Mouse (Mus musculus) intestine, embryonic 16.5 days (tissue): ENCODE measurements around the gene Psph. TPM values are rescaled to one million over a fixed set of nuclear protein-coding genes. Genes with fewer than 3 reads are reported as not detected.

Experiments used
- ATAC-seq: fragments of 200-750 bp; cut with Nextera tagmentation; 2 replicates; pipeline ENCODE4 v1.8.0; 2017; ENCODE audit warnings: moderate TSS enrichment, moderate library complexity
- H3K27ac ChIP-seq: fragments of 300-500 bp; sonication (generic); 2 replicates; pipeline ENCODE4 v1.5.1; 2014; ENCODE audit warnings: mild to moderate bottlenecking, low read length
- H3K27me3 ChIP-seq: fragments of 300-500 bp; sonication (generic); replicated peaks from 2 replicates; pipeline ENCODE4 v1.6.1; 2014; ENCODE audit warnings: low read length, control low read depth, mixed read lengths; ENCODE audit not compliant: control insufficient read depth, insufficient read depth
- H3K36me3 ChIP-seq: fragments of 300-500 bp; sonication (generic); 2 replicates; pipeline ENCODE4 v1.6.1; 2014; ENCODE audit warnings: low read length, control low read depth; ENCODE audit not compliant: control insufficient read depth, insufficient read depth
- H3K4me1 ChIP-seq: fragments of 300-500 bp; sonication (generic); 2 replicates; pipeline ENCODE4 v1.6.1; 2014; ENCODE audit warnings: low read length, control low read depth, mixed read lengths; ENCODE audit not compliant: control insufficient read depth, insufficient read depth
- H3K4me2 ChIP-seq: fragments of 300-500 bp; sonication (generic); 2 replicates; pipeline ENCODE4 v1.6.1; 2014; ENCODE audit warnings: low read depth, low read length, control low read depth
- H3K4me3 ChIP-seq: fragments of 300-500 bp; sonication (generic); 2 replicates; pipeline ENCODE4 v1.5.1; 2014; ENCODE audit warnings: mild to moderate bottlenecking, low read length
- H3K9ac ChIP-seq: fragments of 300-500 bp; sonication (generic); 2 replicates; pipeline ENCODE4 v1.6.1; 2014; ENCODE audit warnings: low read depth, low read length
- H3K9me3 ChIP-seq: fragments of 300-500 bp; sonication (generic); 2 replicates; pipeline ENCODE4 v1.6.1; 2016; ENCODE audit warnings: low read length, control low read depth; ENCODE audit not compliant: control insufficient read depth
- WGBS: fragments of 180-500 bp; shearing (Covaris S2); extraction: QIAGEN DNeasy Blood & Tissue Kit; methylation state at CpG from one replicate; pipeline ENCODE4 v1.1.7; 2014; 5-methylcytosine and 5-hydroxymethylcytosine counted together
- polyA plus RNA-seq: library from polyadenylated mRNA; unstranded; fragments of >200 nt; fragmentation: Nextera tagmentation; extraction: Ambion mirVana; gene quantifications from 2 replicates; pipeline ENCODE4 v1.2.1, GENCODE M21; 2015

The Psph gene
- polyA plus RNA-seq, 1 experiment from 2014 or later = 57.1 TPM

DNA sequence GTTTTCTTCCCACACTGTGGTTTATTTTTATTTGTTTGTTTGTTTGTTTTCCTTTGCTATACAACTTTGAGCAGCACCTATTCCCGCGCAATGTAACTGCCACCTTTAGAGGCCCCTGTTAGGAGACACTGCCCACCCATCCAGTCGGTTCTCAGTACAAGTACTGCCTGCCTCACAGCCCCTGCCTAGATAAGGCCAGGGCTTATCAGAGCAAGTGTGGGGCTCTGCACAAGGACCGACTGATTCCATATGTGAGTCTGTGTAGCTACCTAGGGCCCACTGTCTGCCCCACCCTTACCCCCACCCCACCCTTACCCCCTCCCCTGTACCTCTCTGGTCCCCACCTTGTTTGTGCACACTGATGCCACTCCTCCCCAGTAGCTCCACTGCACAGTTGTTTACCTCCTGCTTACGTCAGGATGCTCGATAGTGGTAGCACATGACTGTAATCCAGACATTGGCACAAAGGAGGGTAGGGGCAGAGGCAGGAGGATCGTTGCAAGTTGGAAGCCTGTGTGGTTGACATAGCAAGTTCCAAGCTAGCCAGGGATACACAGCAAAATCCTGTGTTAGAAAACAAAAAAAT lies 44.3 kb downstream of the Psph start:
- 59% methylated on average over 7 of the region's 7 CpGs for WGBS
- Histone ChIP-seq H3K4me1 (no peaks in the 10 kb centered on the region; the same call in 1 of the 2 replicates), H3K36me3 (peaks cover 17% of the 10 kb centered on the region), H3K27ac (0 out of 2 replicates have a peak overlapping the region, but pooled peaks have one; percentile 59), H3K4me2 (no peak overlapping the region), H3K9ac (no peak overlapping the region), H3K9me3 (no peaks in the 10 kb centered on the region), H3K4me3 (no peak overlapping the region), H3K27me3 (no peaks in the 10 kb centered on the region)
- ATAC-seq = peak; percentile 87

DNA sequence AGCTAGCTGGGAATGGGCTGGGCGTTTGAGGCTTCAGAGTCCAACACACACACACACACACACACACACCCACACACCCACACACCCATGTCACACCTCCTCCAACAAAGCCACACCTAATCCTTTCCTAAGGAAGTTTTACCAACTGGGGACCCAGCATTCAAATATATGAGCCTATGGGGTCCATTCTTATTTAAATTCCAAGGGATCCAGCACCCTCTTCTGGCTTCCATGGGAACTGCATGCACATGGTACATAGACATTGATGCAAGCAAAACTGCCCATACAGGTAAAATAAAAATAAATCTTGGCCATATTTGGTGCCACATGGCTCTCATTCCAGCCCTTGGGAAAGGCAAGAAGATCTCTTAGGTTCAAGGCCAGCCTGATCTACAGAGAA lies 46.3 kb downstream of the Psph start:
- 100% methylated on average over 1 of the region's 1 CpGs for WGBS
- no peaks in the 10 kb centered on the region; the same call in 1 of the 2 replicates for H3K4me1 ChIP-seq
- H3K27ac ChIP-seq = no peak overlapping the region
- no peaks in the 10 kb centered on the region for H3K9me3 ChIP-seq
- no peak overlapping the region for H3K4me2 ChIP-seq
- no peak overlapping the region for H3K9ac ChIP-seq
- no peak for ATAC-seq
- H3K4me3 ChIP-seq = no peak overlapping the region
- H3K27me3 ChIP-seq = no peaks in the 10 kb centered on the region
- peaks cover 17% of the 10 kb centered on the region for H3K36me3 ChIP-seq

DNA sequence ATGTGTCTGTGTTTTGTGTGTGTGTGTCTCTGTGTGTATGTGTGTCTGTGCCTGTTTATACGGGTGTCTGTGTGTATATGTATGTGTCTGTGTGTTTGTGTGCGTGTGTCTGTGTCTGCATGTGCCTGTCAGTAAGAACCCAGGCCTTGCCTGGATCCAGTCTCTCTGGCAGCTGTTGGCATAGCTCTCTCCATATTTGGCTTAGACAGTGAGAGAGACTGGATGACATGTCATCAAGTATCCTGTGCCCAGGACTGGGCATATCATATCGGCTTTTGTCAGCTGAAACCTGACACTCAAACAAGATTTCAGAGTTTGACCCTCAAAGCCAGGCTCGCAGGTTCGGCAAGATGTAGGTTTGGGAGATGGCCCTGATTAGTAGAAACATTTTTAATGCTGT lies 56.2 kb downstream of the Psph start:
- Histone ChIP-seq H3K27me3 (no peaks in the 10 kb centered on the region), H3K27ac (no peak overlapping the region), H3K9me3 (no peaks in the 10 kb centered on the region), H3K4me2 (no peak overlapping the region), H3K36me3 (no peaks in the 10 kb centered on the region), H3K4me3 (no peak overlapping the region), H3K4me1 (peaks cover 29% of the 10 kb centered on the region), H3K9ac (no peak overlapping the region)
- no peak for ATAC-seq
- 54% methylated on average over 5 of the region's 5 CpGs for WGBS

DNA sequence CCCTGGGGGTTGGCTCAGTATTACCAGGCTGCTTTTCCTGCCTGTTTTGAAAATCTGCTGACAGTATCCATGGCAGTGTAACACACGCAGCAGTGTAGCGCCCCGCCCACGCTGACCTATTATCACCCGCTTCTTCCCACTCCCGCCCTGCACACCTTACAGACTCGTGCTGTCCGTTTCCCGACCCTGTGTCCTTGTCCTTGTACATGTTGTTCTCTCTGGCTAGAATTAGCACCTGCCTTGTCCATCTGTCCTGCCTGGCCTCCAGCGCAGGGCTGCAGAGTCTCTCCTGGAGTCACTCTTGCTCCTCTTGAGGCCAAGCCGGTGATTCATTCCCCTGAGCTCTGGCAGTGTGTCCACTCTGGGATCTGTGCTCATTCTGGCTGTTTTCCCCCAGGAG lies 56.9 kb downstream of the Psph start:
- peak overlapping the region; percentile 76 for H3K27ac ChIP-seq
- peak; percentile 76 for ATAC-seq
- H3K36me3 ChIP-seq = no peaks in the 10 kb centered on the region
- H3K27me3 ChIP-seq = no peaks in the 10 kb centered on the region
- H3K4me1 ChIP-seq = peaks cover 29% of the 10 kb centered on the region
- 0 out of 2 replicates have a peak overlapping the region, but pooled peaks have one; percentile 40 for H3K9ac ChIP-seq
- WGBS = 58% methylated on average over 11 of the region's 11 CpGs
- H3K4me3 ChIP-seq = no peak overlapping the region
- no peaks in the 10 kb centered on the region for H3K9me3 ChIP-seq
- peak overlapping the region; percentile 30; the same call in 1 of the 2 replicates for H3K4me2 ChIP-seq

DNA sequence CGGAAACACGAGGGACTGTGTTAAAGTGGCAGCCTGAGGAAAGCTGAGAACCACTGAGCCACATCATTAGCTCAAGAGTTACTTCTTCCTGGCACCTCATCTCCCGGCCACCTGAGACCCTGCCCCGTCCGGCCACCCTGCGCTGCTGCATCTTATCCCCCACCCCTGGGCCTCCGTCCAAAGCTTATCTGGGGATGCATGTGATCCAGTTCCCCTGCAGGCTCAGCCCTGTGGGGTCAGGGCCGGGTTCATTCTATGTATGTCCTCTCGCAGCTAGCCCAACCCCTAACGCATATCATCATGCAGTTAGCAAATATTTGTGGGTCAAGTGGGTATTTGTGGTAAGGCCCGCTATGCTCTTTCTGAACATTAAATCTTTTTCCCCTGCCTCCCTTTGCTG lies 58.0 kb downstream of the Psph start:
- Histone ChIP-seq H3K4me2 (no peak overlapping the region), H3K4me1 (peaks cover 29% of the 10 kb centered on the region), H3K27me3 (no peaks in the 10 kb centered on the region), H3K4me3 (no peak overlapping the region), H3K36me3 (no peaks in the 10 kb centered on the region), H3K9ac (peak overlapping the region; percentile 45; the same call in 1 of the 2 replicates), H3K9me3 (no peaks in the 10 kb centered on the region), H3K27ac (peak overlapping the region; percentile 76)
- ATAC-seq = no peak
- WGBS = 35% methylated on average over 11 of the region's 11 CpGs

DNA sequence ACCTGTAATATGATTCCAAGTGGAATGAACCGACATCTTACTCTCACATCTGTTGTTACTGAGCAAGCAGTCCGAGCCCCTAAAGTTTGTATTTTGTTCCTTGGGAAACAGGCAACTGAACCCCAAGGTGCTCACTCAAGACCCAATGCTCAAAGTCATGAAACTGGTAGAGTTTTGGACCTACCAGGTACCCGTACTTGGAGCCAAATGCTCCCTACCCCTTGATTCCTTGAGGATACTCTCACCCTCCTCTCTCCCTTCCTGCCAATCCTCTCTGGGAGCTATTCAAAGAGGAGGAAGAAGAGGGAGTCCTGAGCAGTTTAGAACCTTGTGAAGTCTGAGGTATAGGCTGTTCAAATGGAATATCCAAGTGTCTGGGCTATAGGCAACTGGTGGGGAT lies 60.5 kb downstream of the Psph start:
- no peak overlapping the region for H3K9ac ChIP-seq
- WGBS = 84% methylated on average over 3 of the region's 3 CpGs
- no peak for ATAC-seq
- no peaks in the 10 kb centered on the region for H3K9me3 ChIP-seq
- no peaks in the 10 kb centered on the region for H3K36me3 ChIP-seq
- 0 out of 2 replicates have a peak overlapping the region, but pooled peaks have one; percentile 57 for H3K27ac ChIP-seq
- no peaks in the 10 kb centered on the region for H3K27me3 ChIP-seq
- H3K4me3 ChIP-seq = no peak overlapping the region
- peak overlapping the region; percentile 54 for H3K4me2 ChIP-seq
- H3K4me1 ChIP-seq = peaks cover 29% of the 10 kb centered on the region

DNA sequence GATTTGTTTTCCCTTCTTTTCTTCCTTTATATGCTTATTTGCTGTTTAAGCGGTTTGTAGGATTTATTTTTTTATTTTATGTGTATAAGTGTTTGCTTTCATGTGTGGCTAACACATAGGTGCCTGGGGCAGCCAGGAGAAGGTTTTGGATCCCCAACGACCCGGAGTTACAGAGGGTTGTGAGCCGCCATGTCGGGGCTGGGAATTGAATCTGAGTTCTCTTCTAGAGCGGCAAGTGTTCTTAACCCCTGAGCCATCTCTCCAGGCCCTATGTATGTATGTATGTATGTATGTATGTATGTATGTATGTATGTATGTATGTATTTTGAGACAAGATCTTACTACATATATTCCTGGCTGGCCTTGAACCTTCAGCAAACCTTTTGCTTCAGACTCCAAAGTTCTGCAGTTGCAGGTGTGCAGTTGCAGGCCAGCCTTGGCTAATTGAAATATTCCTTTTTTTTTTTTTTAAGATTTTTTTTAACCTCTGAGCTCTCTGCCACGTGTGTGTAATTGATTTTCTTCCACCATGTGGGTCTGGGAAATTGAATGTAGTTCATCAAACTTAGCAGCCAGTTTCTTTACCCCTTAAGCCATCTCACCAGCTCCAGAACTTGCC lies 61.4 kb downstream of the Psph start:
- no peaks in the 10 kb centered on the region for H3K9me3 ChIP-seq
- no peaks in the 10 kb centered on the region for H3K27me3 ChIP-seq
- H3K36me3 ChIP-seq = no peaks in the 10 kb centered on the region
- H3K27ac ChIP-seq = peak overlapping the region; percentile 98
- 15% methylated on average over 7 of the region's 7 CpGs for WGBS
- ATAC-seq = no peak
- H3K4me2 ChIP-seq = peak overlapping the region; percentile 54
- peak overlapping the region; percentile 89 for H3K9ac ChIP-seq
- peak overlapping the region; percentile 77 for H3K4me3 ChIP-seq
- H3K4me1 ChIP-seq = peaks cover 27% of the 10 kb centered on the region

DNA sequence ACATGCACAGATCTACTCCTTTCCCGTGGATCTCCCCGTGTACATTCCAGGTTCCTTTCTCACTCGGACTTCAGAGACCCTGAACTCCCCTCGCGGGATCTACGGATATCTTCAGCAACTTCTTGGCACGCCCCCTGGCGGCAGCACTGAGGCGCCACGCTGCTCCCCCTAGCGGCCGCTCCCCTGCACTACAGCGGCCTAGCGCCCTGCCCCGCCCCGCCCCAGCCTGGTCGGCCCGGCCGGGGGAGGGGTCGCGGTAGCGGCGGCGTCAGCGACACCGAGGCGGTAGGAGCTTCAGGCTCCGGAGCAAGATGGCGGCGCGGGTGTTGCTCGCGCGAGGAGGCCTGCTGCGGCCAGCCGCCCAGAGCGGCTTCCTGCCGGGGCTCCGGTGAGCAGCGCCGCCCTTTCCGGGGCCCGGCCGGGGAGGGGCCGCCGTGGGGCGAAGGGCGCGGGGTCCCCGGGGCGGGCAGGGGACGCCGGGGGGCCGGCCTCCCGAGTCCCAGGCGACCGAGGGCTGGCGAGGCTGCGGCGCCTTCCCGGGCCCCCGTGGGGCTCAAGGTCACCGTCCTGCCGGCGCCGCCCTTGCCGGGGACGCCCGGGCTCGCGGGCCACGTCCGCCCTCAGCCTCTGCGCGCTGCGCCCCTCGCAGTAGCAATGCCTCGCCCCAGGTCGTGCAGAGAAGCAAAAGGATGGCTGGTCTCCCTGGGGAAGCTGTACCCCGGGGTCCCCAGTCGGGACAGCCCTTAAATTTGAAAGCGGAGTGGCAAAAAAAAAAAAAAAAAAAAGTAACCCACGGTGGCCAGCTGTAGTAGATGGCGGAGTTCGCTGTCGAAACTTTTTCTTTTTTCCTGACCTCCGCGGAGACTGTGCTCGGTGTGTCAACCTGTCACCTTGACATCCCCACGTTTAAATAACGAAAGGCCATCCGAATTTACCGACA lies 62.1 kb downstream of the Psph start, which contains the start of gene Nipsnap2:
TSS of gene Nipsnap2 (plus strand) at position 230 of the 940 bp plus-strand sequence.
- Histone ChIP-seq H3K9ac (peak within 1 kb of the TSS; percentile 89), H3K9me3 (no peaks in the 10 kb centered on the region; the same call in 1 of the 2 replicates), H3K27me3 (no peaks in the 10 kb centered on the region), H3K4me3 (peak within 1 kb of the TSS; percentile 77), H3K4me2 (peak within 1 kb of the TSS; percentile 54), H3K4me1 (peaks cover 19% of the 10 kb centered on the region), H3K36me3 (no peaks in the 10 kb centered on the region), H3K27ac (peak within 1 kb of the TSS; percentile 98)
- WGBS = under 1% methylated on average over 87 of the region's 93 CpGs
- ATAC-seq = peak; percentile 94

DNA sequence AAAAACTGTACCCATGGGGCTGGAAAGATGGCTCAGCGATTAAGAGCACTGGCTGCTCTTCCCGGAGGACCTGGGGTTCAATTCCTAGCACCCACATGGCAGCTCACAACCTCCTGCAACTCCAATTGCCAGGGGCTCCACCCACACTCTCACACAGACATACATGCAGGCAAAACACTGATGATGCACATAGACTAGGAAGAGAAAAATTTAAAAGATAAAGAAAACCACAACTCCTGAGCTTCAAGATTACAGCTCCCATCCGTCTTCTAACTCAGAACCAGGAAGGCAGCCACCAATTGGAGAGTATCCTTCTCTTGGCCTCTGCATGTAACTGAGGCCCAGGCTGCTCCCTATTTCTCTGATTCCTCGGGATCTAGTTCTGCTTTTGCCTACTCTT lies 63.0 kb downstream of the Psph start:
- 48% methylated on average over 4 of the region's 4 CpGs for WGBS
- Histone ChIP-seq H3K27ac (peak overlapping the region; percentile 98), H3K36me3 (no peaks in the 10 kb centered on the region), H3K4me3 (peak overlapping the region; percentile 77), H3K9me3 (no peaks in the 10 kb centered on the region; the same call in 1 of the 2 replicates), H3K9ac (peak overlapping the region; percentile 89), H3K4me1 (peaks cover 11% of the 10 kb centered on the region), H3K4me2 (peak overlapping the region; percentile 54), H3K27me3 (no peaks in the 10 kb centered on the region)
- ATAC-seq = peak; percentile 16; the same call in 1 of the 2 replicates
